In the genomic region with DNA sequence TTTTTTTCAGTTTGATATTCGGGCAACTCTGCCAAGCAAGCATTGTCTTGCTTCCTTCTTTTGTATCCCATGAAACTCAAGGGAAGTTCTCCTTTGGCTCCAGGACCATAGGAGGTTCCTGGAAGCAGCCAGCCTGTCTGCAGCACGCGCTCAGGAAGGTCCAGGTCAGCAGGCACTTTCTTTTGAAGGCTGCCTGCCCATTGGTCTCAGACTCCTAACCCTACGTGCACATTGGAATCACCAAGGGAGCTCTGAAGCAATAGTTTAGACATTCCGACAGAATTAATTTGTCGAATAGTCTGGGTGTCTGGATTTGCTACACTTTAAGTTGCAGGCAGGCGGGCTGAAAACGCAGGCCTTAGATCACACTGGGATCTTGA, we compare ENCODE assay signal across 8 mouse cellular contexts. TPM values are rescaled to one million over a fixed set of nuclear protein-coding genes. Genes with fewer than 3 reads are reported as not detected.
DNase-seq lines count a peak whose midpoint lies in the region; ATAC-seq and TF ChIP-seq lines count a peak whose summit lies in the region.

No protein-coding gene starts in this region.

- peak overlapping the region; percentile 72 for H3K4me2 ChIP-seq in forebrain, embryonic 12.5 days
- peak overlapping the region; percentile 90 for H3K4me2 ChIP-seq in intestine, embryonic 15.5 days (replicated peaks)

- no peaks in the 10 kb centered on the region for H3K36me3 ChIP-seq in erythroblast, embryonic 14.5 days (ENCODE audit: control insufficient read depth)
- H3K36me3 ChIP-seq in forebrain, embryonic 12.5 days (replicated peaks): no peaks in the 10 kb centered on the region
- no peaks in the 10 kb centered on the region for H3K36me3 ChIP-seq in intestine, embryonic 15.5 days

- no peak overlapping the region for H3K27ac ChIP-seq in forebrain, embryonic 12.5 days
- H3K27ac ChIP-seq in intestine, embryonic 15.5 days: peak overlapping the region; percentile 59

- peak overlapping the region; percentile 62 for H3K4me3 ChIP-seq in erythroblast, embryonic 14.5 days (replicated peaks)
- peak overlapping the region; percentile 52 for H3K4me3 ChIP-seq in forebrain, embryonic 12.5 days (replicated peaks)
- peak overlapping the region; percentile 67 for H3K4me3 ChIP-seq in intestine, embryonic 15.5 days (replicated peaks)
- H3K4me3 ChIP-seq in lung, adult 2 months (replicated peaks; ENCODE audit: extremely low read depth, low read depth, low read length): peak overlapping the region; percentile 99

- 14% methylated on average over 8 of the region's 8 CpGs for WGBS in forebrain, embryonic 12.5 days
- 23% methylated on average over 8 of the region's 8 CpGs for WGBS in intestine, embryonic 15.5 days
- 11% methylated on average over 8 of the region's 8 CpGs for WGBS in lung, adult 2 months

- intact Hi-C loops in left cerebral cortex, postnatal 4 days (cut with DNase I): no loop called here

- peak; percentile 51 for DNase-seq in lung, adult 2 months
- peak; percentile 12 for DNase-seq in yolk sac, embryonic 10.5 days (ENCODE audit: low spot score)
- DNase-seq in left cerebral cortex, postnatal 4 days: no peak
- no peak for DNase-seq in thymus, adult 18-20 months

- no peak overlapping the region for H3K9ac ChIP-seq in forebrain, embryonic 12.5 days
- peak overlapping the region; percentile 74 for H3K9ac ChIP-seq in intestine, embryonic 15.5 days

- H3K27me3 ChIP-seq in erythroblast, embryonic 14.5 days (ENCODE audit: control insufficient read depth): peaks cover 39% of the 10 kb centered on the region
- peaks cover 26% of the 10 kb centered on the region for H3K27me3 ChIP-seq in forebrain, embryonic 12.5 days
- H3K27me3 ChIP-seq in intestine, embryonic 15.5 days (replicated peaks): no peaks in the 10 kb centered on the region

- TF ChIP-seq POLR2A in lung, adult 2 months (IDR thresholded peaks at IDR 0.05; ENCODE audit: borderline replicate concordance, extremely low read depth, low read depth, low read length): peak; percentile 29; the same call in 1 of the 2 replicates

- TF ChIP-seq CTCF in lung, adult 2 months (IDR thresholded peaks at IDR 0.05; ENCODE audit: insufficient read depth, low read length): no peak

- peaks cover 10% of the 10 kb centered on the region for H3K4me1 ChIP-seq in erythroblast, embryonic 14.5 days (ENCODE audit: control insufficient read depth)
- H3K4me1 ChIP-seq in forebrain, embryonic 12.5 days: 0 out of 2 replicates have a peak, but pooled peaks cover 7% of the 10 kb centered on the region
- peaks cover 9% of the 10 kb centered on the region for H3K4me1 ChIP-seq in intestine, embryonic 15.5 days (replicated peaks)
- H3K4me1 ChIP-seq in lung, adult 2 months (ENCODE audit: control insufficient read depth, insufficient read depth, low read length): peaks cover 15% of the 10 kb centered on the region

- no peak for ATAC-seq in erythroblast, adult 5-6 weeks (replicated peaks; ENCODE audit: low FRiP score, poor library complexity, severe bottlenecking)
- no peak for ATAC-seq in forebrain, embryonic 12.5 days (ENCODE audit: low FRiP score)
- ATAC-seq in intestine, embryonic 15.5 days: 0 out of 2 replicates have a peak, but pooled peaks have one; percentile 3

- no peaks in the 10 kb centered on the region for H3K9me3 ChIP-seq in erythroblast, embryonic 14.5 days (ENCODE audit: control insufficient read depth, low read length)
- no peaks in the 10 kb centered on the region for H3K9me3 ChIP-seq in forebrain, embryonic 12.5 days
- H3K9me3 ChIP-seq in intestine, embryonic 15.5 days: no peaks in the 10 kb centered on the region

RNA-seq across cellular contexts. Expression of a gene that starts 0.7 kb away (rescaled TPM):
- 0.03 TPM in 2 replicates for polyA plus RNA-seq in erythroblast, embryonic 14.5 days (2012)
- 1.5 and 16.9 TPM in 2 replicates for total RNA-seq in erythroblast, adult 5-6 weeks (2015; ENCODE audit: low replicate concordance)
- 1.6 and 2.6 TPM in 2 replicates for total RNA-seq in erythroblast, adult 5-6 weeks (2017; ENCODE audit: low replicate concordance)
- polyA plus RNA-seq in forebrain, embryonic 12.5 days (2016; fragmentation: Nextera tagmentation; extraction: Ambion mirVana): 1.8 and 2.0 TPM in 2 replicates
- polyA plus RNA-seq in intestine, embryonic 15.5 days (2015; fragmentation: Nextera tagmentation; extraction: Ambion mirVana): 4.8 and 5.5 TPM in 2 replicates
- 66.0 and 85.2 TPM in 2 replicates for polyA plus RNA-seq in lung, adult 2 months (2012; rRNA removed)
- total RNA-seq in left cerebral cortex, postnatal 4 days (2021): 1 to 10 TPM; 2.4 TPM

RNA-seq across cellular contexts. Expression of a gene that starts 21.0 kb away (rescaled TPM):
- 0.01 and 0.19 TPM in 2 replicates for polyA plus RNA-seq in erythroblast, embryonic 14.5 days (2012)
- 0.63 and 0.96 TPM in 2 replicates for total RNA-seq in erythroblast, adult 5-6 weeks (2015; ENCODE audit: low replicate concordance)
- total RNA-seq in erythroblast, adult 5-6 weeks (2017; ENCODE audit: low replicate concordance): 0.98 and 4.8 TPM in 2 replicates
- 9.3 and 9.4 TPM in 2 replicates for polyA plus RNA-seq in forebrain, embryonic 12.5 days (2016; fragmentation: Nextera tagmentation; extraction: Ambion mirVana)
- polyA plus RNA-seq in intestine, embryonic 15.5 days (2015; fragmentation: Nextera tagmentation; extraction: Ambion mirVana): 8.2 and 10.7 TPM in 2 replicates
- 1.4 and 2.4 TPM in 2 replicates for polyA plus RNA-seq in lung, adult 2 months (2012; rRNA removed)
- total RNA-seq in left cerebral cortex, postnatal 4 days (2021): 10 to 100 TPM; 17.7 to 20.3 TPM

Comparison
In these comparisons a context has a peak if more than half of its experiments do, and no peak if none do; other contexts are left out.
1. DNase-seq: peak in lung, adult 2 months (single experiment) and yolk sac, embryonic 10.5 days (single experiment); none in left cerebral cortex, postnatal 4 days (single experiment) and thymus, adult 18-20 months (0 of 2).
2. RNA of a gene that starts 0.7 kb away (polyA plus RNA-seq): 66.0 to 85.2 TPM in lung, adult 2 months; 4.8 to 5.5 TPM in intestine, embryonic 15.5 days, 1.8 to 2.0 TPM in forebrain, embryonic 12.5 days and 0.03 TPM in erythroblast, embryonic 14.5 days; every median in the first group is over 10 times any median in the second.
3. Peak in every context shown above with its lines, with median percentiles within 50 percentile points of each other: H3K4me3 ChIP-seq.